Mouse (Mus musculus) embryo, embryonic 9.5 days (tissue): Measurements from ENCODE around the gene Srd5a1.
"Not testable (repeated sequence)": the region's sequence is repeated elsewhere in the genome, so short reads cannot be mapped to it uniquely, and the experiment has no call there.

ENCODE experiments used
- DNase-seq: peaks from one replicate; pipeline ENCODE4 v3.0.0-alpha.2; 2017; ENCODE audit errors: extremely low spot score

Srd5a1 gene

GRCm38 (mm10) chr13:69576676-69577075 is 34.6 kb downstream of the Srd5a1 start:
- DNase-seq: no peak

- no peak for DNase-seq
Observed at GRCm38 (mm10) chr13:69572594-69572993, 38.6 kb downstream of the Srd5a1 start.

GRCm38 (mm10) chr13:69569201-69569600 is 42.0 kb downstream of the Srd5a1 start:
- no peak for DNase-seq

GRCm38 (mm10) chr13:69565401-69565800 is 45.8 kb downstream of the Srd5a1 start:
- not testable (repeated sequence) for DNase-seq

GRCm38 (mm10) chr13:69564573-69564972 is 46.7 kb downstream of the Srd5a1 start:
- no peak for DNase-seq

GRCm38 (mm10) chr13:69563905-69564304 is 47.3 kb downstream of the Srd5a1 start:
- DNase-seq: no peak

GRCm38 (mm10) chr13:69562654-69563574 is 48.3 kb downstream of the Srd5a1 start:
- no peak for DNase-seq

GRCm38 (mm10) chr13:69562004-69562403 is 49.2 kb downstream of the Srd5a1 start:
- DNase-seq: no peak

- no peak for DNase-seq
Observed at GRCm38 (mm10) chr13:69559291-69559961, 51.8 kb downstream of the Srd5a1 start.

GRCm38 (mm10) chr13:69558098-69558660 is 53.1 kb downstream of the Srd5a1 start:
- DNase-seq: no peak

GRCm38 (mm10) chr13:69556728-69557127 is 54.5 kb downstream of the Srd5a1 start:
- no peak for DNase-seq

GRCm38 (mm10) chr13:69555957-69556482 is 55.2 kb downstream of the Srd5a1 start:
- DNase-seq: no peak

GRCm38 (mm10) chr13:69555045-69555444 is 56.2 kb downstream of the Srd5a1 start:
- DNase-seq: no peak

- no peak for DNase-seq
Observed at GRCm38 (mm10) chr13:69554255-69554654, 57.0 kb downstream of the Srd5a1 start.

GRCm38 (mm10) chr13:69553024-69553423 is 58.2 kb downstream of the Srd5a1 start:
- peak; percentile 53 for DNase-seq

GRCm38 (mm10) chr13:69550831-69551230 is 60.4 kb downstream of the Srd5a1 start:
- DNase-seq: no peak

- no peak for DNase-seq
Observed at GRCm38 (mm10) chr13:69549980-69550379, 61.3 kb downstream of the Srd5a1 start.

GRCm38 (mm10) chr13:69547488-69548180 is 63.6 kb downstream of the Srd5a1 start:
- no peak for DNase-seq

GRCm38 (mm10) chr13:69545019-69545418 is 66.2 kb downstream of the Srd5a1 start:
- peak; percentile 60 for DNase-seq

- no peak for DNase-seq
Observed at GRCm38 (mm10) chr13:69543595-69543994, 67.6 kb downstream of the Srd5a1 start.

GRCm38 (mm10) chr13:69542571-69543352 is 68.5 kb downstream of the Srd5a1 start:
- no peak for DNase-seq
